Mouse (Mus musculus): ENCODE data around the gene Tmem92.

DNA sequence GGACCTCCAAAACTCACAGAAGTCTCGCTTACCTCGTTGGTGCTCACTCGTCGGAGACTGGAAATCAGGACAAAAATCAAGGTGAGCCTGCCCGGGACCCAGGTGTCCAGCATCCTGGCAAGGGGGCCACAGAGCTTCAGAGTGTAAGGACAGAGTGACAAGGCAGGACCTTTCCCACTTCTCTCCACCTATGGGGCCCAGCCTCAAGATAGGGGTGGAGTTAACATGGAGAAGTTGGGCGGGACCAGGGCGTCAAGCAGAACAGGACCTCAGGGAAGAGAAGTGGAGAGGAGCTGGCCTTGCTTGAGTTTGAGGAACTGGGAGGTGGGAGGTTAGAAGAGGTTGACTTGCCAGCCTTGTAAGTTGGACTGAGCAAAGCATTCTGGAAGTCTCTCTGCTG lies 21.7 kb downstream of the Tmem92 start:
- no peak for TF ChIP-seq GATA1 (IDR thresholded peaks at IDR 0.05; ENCODE audit: low read length)
- no peak for TF ChIP-seq TAL1 (IDR thresholded peaks at IDR 0.05; ENCODE audit: low read length)
